Mouse (Mus musculus) kidney, postnatal 36 days (tissue): ENCODE measurements around the gene Rhox4g.
"Not testable (repeated sequence)": the region's sequence is repeated elsewhere in the genome, so short reads cannot be mapped to it uniquely, and the experiment has no call there.

Experiments used
- DNase-seq, 2 experiments: peaks; one replicate each; pipeline ENCODE4 v3.0.0; 2021 to 2022; ENCODE audit warnings: mixed read lengths in 2 of 2

Rhox4g gene

DNA sequence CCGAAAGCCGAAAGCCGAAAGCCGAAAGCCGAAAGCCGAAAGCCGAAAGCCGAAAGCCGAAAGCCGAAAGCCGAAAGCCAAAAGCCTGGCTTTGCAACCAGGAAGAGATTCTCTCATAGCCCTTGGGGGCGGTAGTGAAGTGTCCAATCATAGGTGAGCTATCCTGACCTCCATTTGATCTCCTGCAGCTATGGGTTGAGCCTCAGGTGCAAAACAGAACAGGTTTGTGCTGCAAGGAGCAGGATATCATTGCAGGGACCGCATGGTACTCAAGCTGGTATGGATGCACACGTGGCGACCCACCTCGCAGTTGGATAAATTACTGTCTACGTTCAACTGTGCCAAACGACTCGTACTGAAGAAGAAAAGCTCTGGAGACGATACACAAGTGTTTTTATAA is at the start of gene Rhox4g:
Rhox4g (minus strand) TSS at position 101 of the 400 bp plus-strand sequence.
- not testable (repeated sequence) for DNase-seq

DNA sequence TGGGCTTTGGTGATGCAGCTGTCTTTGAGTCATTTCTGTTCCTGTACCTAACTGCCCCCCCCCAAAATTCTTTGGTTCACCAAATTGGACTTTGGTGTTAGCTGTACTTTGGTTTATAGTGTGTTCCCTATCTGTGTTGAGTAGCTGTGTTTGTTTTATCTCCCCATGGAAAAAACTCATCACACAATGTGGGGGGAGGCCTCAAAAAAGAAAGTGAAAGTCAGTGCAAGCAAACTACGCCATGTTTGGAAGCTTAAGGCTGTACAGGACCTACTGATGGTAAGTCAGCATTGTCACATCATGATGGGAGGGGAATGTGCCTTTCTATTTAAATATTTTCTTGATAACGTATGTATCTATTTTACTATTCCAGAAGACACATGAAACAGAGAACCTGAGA is 41.1 kb upstream of the Rhox4g start:
- no peak for DNase-seq

DNA sequence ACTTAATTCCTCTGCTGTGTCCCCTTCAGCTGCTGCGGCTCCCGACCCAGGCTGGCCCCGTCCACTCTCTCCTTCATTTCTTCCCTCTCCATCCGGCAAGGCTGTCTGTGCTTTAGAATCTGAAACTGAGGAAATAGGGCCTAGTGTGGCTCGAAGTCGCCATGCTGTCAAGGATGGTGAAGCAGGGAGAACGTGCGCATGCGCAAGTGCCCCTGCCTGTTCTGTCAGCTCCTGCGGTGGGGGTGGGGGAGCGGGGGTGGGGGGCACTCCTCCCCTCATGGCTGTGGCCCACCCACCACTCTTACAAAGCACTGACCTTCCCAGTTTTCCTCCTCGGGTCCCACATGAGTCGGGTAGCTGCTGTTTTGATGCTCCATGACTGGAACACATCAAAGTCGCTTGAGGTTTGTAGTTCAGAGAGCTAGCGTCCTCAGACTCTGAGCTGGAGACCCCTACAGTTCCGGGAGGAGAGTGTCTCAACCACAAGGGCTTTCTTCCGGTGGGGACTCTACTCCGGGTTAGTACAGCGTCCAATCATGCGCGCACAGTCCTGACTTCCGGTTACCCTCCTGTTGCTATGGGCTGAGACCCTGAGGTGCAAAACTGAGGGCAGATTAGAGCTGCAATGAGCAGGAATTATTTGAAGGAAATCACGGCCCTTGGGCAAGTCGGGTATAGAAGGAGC is 32.0 kb upstream of the Rhox4g start:
- DNase-seq, result no peak

DNA sequence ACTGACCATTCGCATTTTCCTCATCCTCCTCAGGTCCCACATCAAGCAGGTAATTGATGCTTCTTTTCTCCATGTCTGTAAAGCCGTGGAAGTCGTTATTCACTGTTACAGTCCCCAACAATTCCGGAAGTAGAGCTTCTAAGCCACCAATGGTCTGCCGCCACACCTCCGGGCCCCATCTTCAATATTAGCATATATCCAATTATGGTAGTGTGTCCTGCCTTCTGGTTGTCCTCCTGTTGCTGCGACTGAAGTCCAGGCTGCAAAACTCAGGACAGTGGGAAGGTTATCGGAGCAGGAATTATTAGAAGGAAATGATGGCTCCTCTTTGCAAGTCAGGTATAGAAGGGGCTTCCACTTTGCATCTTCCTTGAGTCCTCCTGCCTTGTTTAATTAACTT is 22.1 kb upstream of the Rhox4g start, which contains the start of gene Rhox2h:
Rhox2h (minus strand) TSS at position 101 of the 400 bp plus-strand sequence.
- not testable (repeated sequence) for DNase-seq

DNA sequence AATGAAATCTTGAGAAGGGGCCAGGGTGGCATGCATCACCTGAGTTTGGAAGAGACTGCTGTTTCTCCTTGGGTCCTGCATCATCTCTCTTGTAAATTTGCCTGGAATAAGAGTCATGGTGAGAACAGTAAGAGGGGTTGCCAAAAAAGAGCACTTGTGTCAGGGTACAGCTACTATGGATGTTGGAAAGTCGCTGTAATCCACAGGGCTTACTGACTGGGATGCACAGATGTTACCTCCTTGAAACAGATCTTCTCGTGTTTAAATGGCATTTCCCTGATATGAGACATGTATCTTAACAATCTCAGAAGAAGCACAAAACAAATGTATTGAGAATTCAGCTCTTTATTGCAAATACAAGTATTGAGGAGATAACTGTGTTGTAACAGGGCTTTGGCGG is 17.5 kb upstream of the Rhox4g start, which contains the start of gene Rhox3h:
Rhox3h (minus strand) TSS at position 101 of the 400 bp plus-strand sequence.
- not testable (repeated sequence) for DNase-seq

DNA sequence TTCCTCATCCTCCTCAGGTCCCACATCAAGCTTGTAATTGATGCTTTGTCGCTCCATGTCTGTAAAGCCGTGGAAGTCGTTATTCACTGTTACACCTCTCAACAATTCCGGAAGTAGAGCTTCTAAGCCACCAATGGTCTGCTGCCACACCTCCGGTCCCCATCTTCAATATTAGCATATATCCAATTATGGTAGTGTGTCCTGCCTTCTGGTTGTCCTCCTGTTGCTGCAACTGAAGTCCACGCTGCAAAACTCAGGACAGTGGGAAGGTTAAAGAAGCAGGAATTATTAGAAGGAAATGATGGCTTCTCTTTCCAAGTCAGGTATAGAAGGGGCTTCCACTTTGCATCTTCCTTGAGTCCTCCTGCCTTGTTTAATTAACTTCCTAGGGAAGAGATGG is 7.8 kb downstream of the Rhox4g start, which contains the start of gene Rhox2g:
Rhox2g (minus strand) TSS at position 101 of the 400 bp plus-strand sequence.
- DNase-seq, result not testable (repeated sequence)

DNA sequence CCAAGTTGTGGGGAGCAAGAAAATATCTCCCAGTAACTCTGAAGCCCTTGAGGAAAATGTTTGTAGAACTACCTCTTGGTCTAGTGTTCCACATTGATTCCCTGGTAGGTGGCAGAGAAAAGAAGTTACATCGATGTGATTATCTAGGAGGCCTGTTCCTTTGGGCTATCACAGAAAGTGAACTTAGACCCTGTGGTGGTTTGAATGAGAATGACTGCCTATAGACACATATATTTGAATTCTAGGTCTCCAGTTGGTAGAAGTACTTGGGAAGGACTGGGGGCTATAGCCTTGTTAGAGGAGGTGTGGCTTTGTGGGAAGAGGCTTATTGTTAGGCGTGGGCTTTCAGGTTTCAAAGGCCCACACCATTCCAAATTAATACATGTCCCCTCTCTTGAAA is 22.6 kb downstream of the Rhox4g start, which contains the start of gene Rhox3g:
Rhox3g (minus strand) TSS at position 101 of the 400 bp plus-strand sequence.
- not testable (repeated sequence) for DNase-seq

DNA sequence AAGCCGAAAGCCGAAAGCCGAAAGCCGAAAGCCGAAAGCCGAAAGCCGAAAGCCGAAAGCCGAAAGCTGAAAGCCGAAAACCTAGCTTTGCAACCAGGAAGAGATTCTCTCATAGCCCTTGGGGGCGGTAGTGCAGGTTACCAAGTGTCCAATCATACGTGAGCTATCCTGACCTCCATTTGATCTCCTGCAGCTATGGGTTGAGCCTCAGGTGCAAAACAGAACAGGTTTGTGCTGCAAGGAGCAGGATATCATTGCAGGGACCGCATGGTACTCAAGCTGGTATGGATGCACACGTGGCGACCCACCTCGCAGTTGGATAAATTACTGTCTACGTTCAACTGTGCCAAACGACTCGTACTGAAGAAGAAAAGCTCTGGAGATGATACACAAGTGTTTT is 43.5 kb downstream of the Rhox4g start, which contains the start of gene Rhox4f:
Rhox4f (minus strand) TSS at position 101 of the 400 bp plus-strand sequence.
- DNase-seq, result not testable (repeated sequence)
